ENCODE assay signal across 8 mouse cellular contexts in genomic region chr10:88502919-88503318, GRCm38 (mm10). TPM values are rescaled to one million over a fixed set of nuclear protein-coding genes. Genes with fewer than 3 reads are reported as not detected.
A peak's percentile ranks its signal among the peaks of the same experiment; 100 is the strongest.
DNase-seq lines count a peak whose midpoint lies in the region; ATAC-seq and TF ChIP-seq lines count a peak whose summit lies in the region.

No protein-coding gene starts in this region.

- peak; percentile 28 for DNase-seq in embryo, embryonic 10.5 days (ENCODE audit: low spot score)
- DNase-seq in embryo, embryonic 11 days = no peak
- DNase-seq in testis, postnatal 14 days (ENCODE audit: low spot score) = no peak
- DNase-seq in retina, postnatal 1 day = no peak
- no peak for DNase-seq in layer of hippocampus, adult 9-10 months (ENCODE audit: low spot score)
- DNase-seq in cerebellum, adult 9-10 months = no peak

- H3K27ac ChIP-seq in testis, adult 2 months (ENCODE audit: control insufficient read depth, insufficient read depth, low read depth, low read length) = peak overlapping the region; percentile 45
- no peak overlapping the region for H3K27ac ChIP-seq in liver, embryonic 12.5 days

- no peak for ATAC-seq in liver, embryonic 12.5 days

- TF ChIP-seq POLR2A in testis, adult 2 months (IDR thresholded peaks at IDR 0.05; ENCODE audit: control insufficient read depth, low read depth, low read length) = no peak

- no peaks in the 10 kb centered on the region for H3K27me3 ChIP-seq in testis, adult 2 months (ENCODE audit: control insufficient read depth, insufficient read depth, low read length)
- H3K27me3 ChIP-seq in liver, embryonic 12.5 days (replicated peaks) = 0 out of 2 replicates have a peak, but pooled peaks cover 3% of the 10 kb centered on the region

- H3K4me2 ChIP-seq in liver, embryonic 12.5 days = peak overlapping the region; percentile 94

- H3K36me3 ChIP-seq in testis, adult 2 months (ENCODE audit: control insufficient read depth, insufficient read depth, low read length) = no peaks in the 10 kb centered on the region
- H3K36me3 ChIP-seq in liver, embryonic 12.5 days = no peaks in the 10 kb centered on the region

- peak overlapping the region; percentile 79 for H3K9ac ChIP-seq in liver, embryonic 12.5 days

- peak overlapping the region; percentile 90 for H3K4me3 ChIP-seq in testis, adult 2 months (ENCODE audit: control insufficient read depth, low read depth, low read length)
- H3K4me3 ChIP-seq in liver, embryonic 12.5 days = peak overlapping the region; percentile 68

- peaks cover 4% of the 10 kb centered on the region for H3K4me1 ChIP-seq in testis, adult 2 months (ENCODE audit: control insufficient read depth, insufficient read depth, low read length)
- peaks cover 13% of the 10 kb centered on the region for H3K4me1 ChIP-seq in liver, embryonic 12.5 days

- 43% methylated on average over 4 of the region's 4 CpGs for WGBS in liver, embryonic 12.5 days (ENCODE audit: insufficient replicate concordance)

- no peak for TF ChIP-seq CTCF in testis, adult 2 months (IDR thresholded peaks at IDR 0.05; ENCODE audit: control insufficient read depth, insufficient read depth, insufficient replicate concordance, low read depth, low read length)

- H3K9me3 ChIP-seq in liver, embryonic 12.5 days (replicated peaks) = no peaks in the 10 kb centered on the region

RNA-seq across cellular contexts. Expression of gene Chpt1, which starts 1.0 kb away (rescaled TPM):
- polyA plus RNA-seq in testis, adult 2 months (2012; rRNA removed) = 81.1 and 82.5 TPM in 2 replicates
- polyA plus RNA-seq in liver, embryonic 12.5 days (2016; fragmentation: Nextera tagmentation; extraction: Ambion mirVana) = 7.0 and 8.2 TPM in 2 replicates

RNA-seq across cellular contexts. Expression of gene Sycp3, which starts 43.5 kb away (rescaled TPM):
- polyA plus RNA-seq in testis, adult 2 months (2012; rRNA removed) = 12.5 and 17.1 TPM in 2 replicates
- 0.16 TPM in 1 of 2 replicates, not detected in the other for polyA plus RNA-seq in liver, embryonic 12.5 days (2016; fragmentation: Nextera tagmentation; extraction: Ambion mirVana)

Comparison
In these comparisons a context has a peak if more than half of its experiments do, and no peak if none do; other contexts are left out.
1. RNA of gene Sycp3, which starts 43.5 kb away (polyA plus RNA-seq): 12.5 to 17.1 TPM in testis, adult 2 months; 0.16 TPM in liver, embryonic 12.5 days; every median in the first group is over 10 times any median in the second.